In the genomic region with DNA sequence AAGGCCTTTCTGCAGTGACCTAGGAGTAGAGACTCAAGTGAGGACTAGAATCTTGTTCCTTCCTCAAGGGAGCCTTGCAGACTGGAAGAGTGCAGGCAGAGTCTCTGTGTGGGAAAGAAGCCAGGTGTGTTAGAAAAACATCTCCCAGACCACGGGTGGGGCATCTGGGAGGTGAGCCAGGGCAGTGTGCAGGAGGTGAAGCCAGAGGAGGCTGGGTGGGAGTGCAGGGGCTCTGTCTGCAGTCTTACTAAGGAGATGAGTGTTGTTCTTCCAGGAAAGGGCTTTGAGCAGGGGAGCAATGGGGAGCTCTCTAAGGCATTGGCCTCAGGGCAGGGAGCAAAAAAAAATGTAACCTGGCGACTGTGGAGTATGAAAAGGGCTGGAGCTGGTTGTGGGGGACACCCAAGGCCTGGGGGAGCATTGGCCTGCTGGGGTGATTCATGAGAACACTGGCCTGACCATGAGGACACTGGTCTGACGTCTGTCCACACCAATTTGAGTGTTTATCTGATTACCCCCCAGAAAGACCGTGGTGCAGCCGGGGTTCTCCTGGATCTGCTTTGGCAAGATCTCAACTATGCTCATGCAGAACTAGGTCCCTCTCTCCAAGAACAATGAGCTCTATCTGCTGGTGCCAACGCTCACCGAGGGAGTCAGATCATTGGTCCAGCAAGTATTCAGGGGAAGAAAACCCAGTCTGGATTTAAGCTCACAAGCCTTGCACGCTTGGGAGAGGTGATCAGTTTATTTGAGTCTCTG, we compare ENCODE assay signal across 25 mouse cellular contexts. TPM values are rescaled to one million over a fixed set of nuclear protein-coding genes. Genes with fewer than 3 reads are reported as not detected.
DNase-seq lines count a peak whose midpoint lies in the region; ATAC-seq and TF ChIP-seq lines count a peak whose summit lies in the region.
"Had no signal": no experiment of that assay in that cellular context is flagged by ENCODE, and none has a peak within 500 bp of the region (broad histone marks: within the 10 kb centered on the region; RNA-seq: fewer than 3 reads in every experiment).

No protein-coding gene starts in this region.

- H3K27ac ChIP-seq in embryonic facial prominence, embryonic 14.5 days (replicated peaks; ENCODE audit: low read depth, low read length) = no peak overlapping the region
- no peak overlapping the region for H3K27ac ChIP-seq in embryonic facial prominence, embryonic 10.5 days (replicated peaks)
- peak overlapping the region; percentile 64 for H3K27ac ChIP-seq in lung, embryonic 15.5 days
- peak overlapping the region; percentile 94 for H3K27ac ChIP-seq in small intestine, adult 2 months (ENCODE audit: insufficient read depth, low read depth, low read length)
- H3K27ac ChIP-seq: hindbrain, postnatal 0 days; midbrain, embryonic 10.5 days; neural tube, embryonic 12.5 days had no signal

- no peaks in the 10 kb centered on the region for H3K9me3 ChIP-seq in embryonic facial prominence, embryonic 14.5 days (ENCODE audit: control insufficient read depth, low read length)
- H3K9me3 ChIP-seq in embryonic facial prominence, embryonic 10.5 days = no peaks in the 10 kb centered on the region
- H3K9me3 ChIP-seq in lung, embryonic 15.5 days = no peaks in the 10 kb centered on the region
- H3K9me3 ChIP-seq: heart, embryonic 12.5 days; midbrain, embryonic 10.5 days; neural tube, embryonic 12.5 days had no signal

- no peak; the same call in 1 of the 2 replicates for TF ChIP-seq POLR2A in small intestine, adult 2 months (IDR thresholded peaks at IDR 0.05; ENCODE audit: low read depth, low read length)

- H3K4me2 ChIP-seq in embryonic facial prominence, embryonic 14.5 days (ENCODE audit: low read depth, low read length) = no peak overlapping the region
- no peak overlapping the region for H3K4me2 ChIP-seq in lung, embryonic 15.5 days
- H3K4me2 ChIP-seq: heart, embryonic 12.5 days; neural tube, embryonic 12.5 days had no signal

- ATAC-seq in embryonic facial prominence, embryonic 14.5 days (ENCODE audit: low read depth) = no peak
- no peak for ATAC-seq in lung, embryonic 15.5 days (ENCODE audit: borderline replicate concordance, extremely low read depth, low FRiP score, low TSS enrichment)
- no peak for ATAC-seq in erythroblast, adult 5-6 weeks (replicated peaks; ENCODE audit: low FRiP score, poor library complexity, severe bottlenecking)
- ATAC-seq: hindbrain, postnatal 0 days had no signal

- H3K4me3 ChIP-seq in embryonic facial prominence, embryonic 14.5 days (ENCODE audit: low read depth, low read length) = no peak overlapping the region
- H3K4me3 ChIP-seq in embryonic facial prominence, embryonic 10.5 days = no peak overlapping the region
- H3K4me3 ChIP-seq in lung, embryonic 15.5 days = no peak overlapping the region
- peak overlapping the region; percentile 38 for H3K4me3 ChIP-seq in small intestine, adult 2 months (ENCODE audit: low read depth, low read length)
- H3K4me3 ChIP-seq: heart, embryonic 12.5 days; midbrain, embryonic 10.5 days; neural tube, embryonic 12.5 days had no signal

- peak; percentile 46 for DNase-seq in embryonic facial prominence, embryonic 14.5 days (ENCODE audit: low spot score)
- no peak for DNase-seq in embryonic facial prominence, embryonic 10.5 days (ENCODE audit: low spot score)
- no peak for DNase-seq in lung, postnatal 14 days
- DNase-seq in NIH3T3 (ENCODE audit: low read depth) = peak; percentile 77
- no peak for DNase-seq in frontal cortex, postnatal 36 days (ENCODE audit: low spot score in 2 of 2)
- DNase-seq: adrenal gland, postnatal 14 days; cerebellum, adult 11-12 months; cerebellum, postnatal 36 days; gastrocnemius, postnatal 14 days; kidney, adult 9 months; kidney, postnatal 36 days; layer of hippocampus, adult 9-11 months; thymus, postnatal 14 days had no signal

- no peak for TF ChIP-seq CTCF in small intestine, adult 2 months (IDR thresholded peaks at IDR 0.05; ENCODE audit: extremely low read depth, insufficient read length, insufficient replicate concordance, low read depth, low read length)

- no peaks in the 10 kb centered on the region for H3K36me3 ChIP-seq in embryonic facial prominence, embryonic 14.5 days (ENCODE audit: control insufficient read depth, insufficient read depth, low read length)
- H3K36me3 ChIP-seq in embryonic facial prominence, embryonic 10.5 days (replicated peaks) = no peaks in the 10 kb centered on the region
- H3K36me3 ChIP-seq in lung, embryonic 15.5 days = no peaks in the 10 kb centered on the region
- no peaks in the 10 kb centered on the region for H3K36me3 ChIP-seq in small intestine, adult 2 months (ENCODE audit: control insufficient read depth, insufficient read depth, low read length)
- H3K36me3 ChIP-seq: heart, embryonic 12.5 days; midbrain, embryonic 10.5 days; neural tube, embryonic 12.5 days had no signal

- H3K9ac ChIP-seq in embryonic facial prominence, embryonic 14.5 days (ENCODE audit: low read depth, low read length) = no peak overlapping the region
- H3K9ac ChIP-seq in lung, embryonic 15.5 days = no peak overlapping the region
- H3K9ac ChIP-seq: heart, embryonic 12.5 days; neural tube, embryonic 12.5 days had no signal

- H3K4me1 ChIP-seq in embryonic facial prominence, embryonic 14.5 days (ENCODE audit: control insufficient read depth, insufficient read depth, low read length) = peaks cover 6% of the 10 kb centered on the region; the same call in 1 of the 2 replicates
- H3K4me1 ChIP-seq in embryonic facial prominence, embryonic 10.5 days = peaks cover 16% of the 10 kb centered on the region; the same call in 1 of the 2 replicates
- peaks cover 6% of the 10 kb centered on the region; the same call in 1 of the 2 replicates for H3K4me1 ChIP-seq in lung, embryonic 15.5 days
- peaks cover 41% of the 10 kb centered on the region for H3K4me1 ChIP-seq in small intestine, adult 2 months (ENCODE audit: control insufficient read depth, insufficient read depth, insufficient read length, low read length)
- H3K4me1 ChIP-seq: heart, embryonic 12.5 days; midbrain, embryonic 10.5 days; neural tube, embryonic 12.5 days had no signal

- 47% methylated on average over 7 of the region's 8 CpGs for WGBS in embryonic facial prominence, embryonic 14.5 days
- 75% methylated on average over 8 of the region's 8 CpGs for whole genome bisulfite sequencing in embryonic facial prominence, embryonic 10.5 days
- 44% methylated on average over 8 of the region's 8 CpGs for WGBS in lung, embryonic 15.5 days
- 18% methylated on average over 8 of the region's 8 CpGs for WGBS in small intestine, adult 2 months

- H3K27me3 ChIP-seq in embryonic facial prominence, embryonic 14.5 days (replicated peaks; ENCODE audit: control insufficient read depth, insufficient read depth, low read length) = no peaks in the 10 kb centered on the region
- no peaks in the 10 kb centered on the region for H3K27me3 ChIP-seq in embryonic facial prominence, embryonic 10.5 days (replicated peaks; ENCODE audit: low read depth, poor library complexity, severe bottlenecking)
- H3K27me3 ChIP-seq in lung, embryonic 15.5 days = no peaks in the 10 kb centered on the region
- H3K27me3 ChIP-seq in small intestine, adult 2 months (ENCODE audit: control insufficient read depth, insufficient read depth, low read length) = no peaks in the 10 kb centered on the region
- H3K27me3 ChIP-seq: heart, embryonic 12.5 days; neural tube, embryonic 12.5 days had no signal

RNA-seq across cellular contexts. Expression of a gene that starts 7.2 kb away (rescaled TPM):
- 82.2 and 120 TPM in 2 replicates for polyA plus RNA-seq in embryonic facial prominence, embryonic 14.5 days (2014; fragmentation: Nextera tagmentation; extraction: Ambion mirVana)
- 16.1 and 18.2 TPM in 2 replicates for polyA plus RNA-seq in embryonic facial prominence, embryonic 10.5 days (2016; fragmentation: Nextera tagmentation; extraction: Ambion mirVana)
- polyA plus RNA-seq in lung, embryonic 15.5 days (2015; fragmentation: Nextera tagmentation; extraction: Ambion mirVana) = 253 and 264 TPM in 2 replicates
- polyA plus RNA-seq in small intestine, adult 2 months (2012; rRNA removed) = 1,218 and 2,324 TPM in 2 replicates
- total RNA-seq in erythroblast, adult 5-6 weeks (2015; ENCODE audit: low replicate concordance) = not detected in 2 replicates
- not detected in 2 replicates for total RNA-seq in erythroblast, adult 5-6 weeks (2017; ENCODE audit: low replicate concordance)
- total RNA-seq: hematopoietic stem cell, adult 5-6 weeks; MEL had no signal

RNA-seq across cellular contexts. Expression of a gene that starts 19.9 kb away (rescaled TPM):
- 156 and 236 TPM in 2 replicates for polyA plus RNA-seq in embryonic facial prominence, embryonic 14.5 days (2014; fragmentation: Nextera tagmentation; extraction: Ambion mirVana)
- 2.8 and 8.6 TPM in 2 replicates for polyA plus RNA-seq in embryonic facial prominence, embryonic 10.5 days (2016; fragmentation: Nextera tagmentation; extraction: Ambion mirVana)
- 49.1 and 59.3 TPM in 2 replicates for polyA plus RNA-seq in lung, embryonic 15.5 days (2015; fragmentation: Nextera tagmentation; extraction: Ambion mirVana)
- 0.32 and 1.1 TPM in 2 replicates for polyA plus RNA-seq in small intestine, adult 2 months (2012; rRNA removed)
- total RNA-seq in erythroblast, adult 5-6 weeks (2015; ENCODE audit: low replicate concordance) = not detected in 2 replicates
- not detected in 2 replicates for total RNA-seq in erythroblast, adult 5-6 weeks (2017; ENCODE audit: low replicate concordance)
- total RNA-seq: adrenal gland, postnatal 14 days; gastrocnemius, postnatal 14 days; hematopoietic stem cell, adult 5-6 weeks; left cerebral cortex, postnatal 10 days; liver, adult 2 months; MEL had no signal
- polyA plus RNA-seq: liver, adult 2 months had no signal

RNA-seq across cellular contexts. Expression of a gene that starts 34.3 kb away (rescaled TPM):
- polyA plus RNA-seq in embryonic facial prominence, embryonic 14.5 days (2014; fragmentation: Nextera tagmentation; extraction: Ambion mirVana) = 9.6 and 60.5 TPM in 2 replicates
- not detected in 2 replicates for polyA plus RNA-seq in embryonic facial prominence, embryonic 10.5 days (2016; fragmentation: Nextera tagmentation; extraction: Ambion mirVana)
- 4.0 and 7.4 TPM in 2 replicates for polyA plus RNA-seq in lung, embryonic 15.5 days (2015; fragmentation: Nextera tagmentation; extraction: Ambion mirVana)
- 1.0 TPM in 1 of 2 replicates, not detected in the other for polyA plus RNA-seq in small intestine, adult 2 months (2012; rRNA removed)
- total RNA-seq in erythroblast, adult 5-6 weeks (2015; ENCODE audit: low replicate concordance) = not detected in 2 replicates
- not detected in 2 replicates for total RNA-seq in erythroblast, adult 5-6 weeks (2017; ENCODE audit: low replicate concordance)
- total RNA-seq: adrenal gland, postnatal 14 days; gastrocnemius, postnatal 14 days; hematopoietic stem cell, adult 5-6 weeks; hindbrain, postnatal 0 days; left cerebral cortex, postnatal 10 days; liver, adult 2 months; MEL had no signal
- polyA plus RNA-seq: embryonic facial prominence, embryonic 11.5 days; hindbrain, postnatal 0 days; liver, adult 2 months; midbrain, embryonic 10.5 days had no signal

RNA-seq across cellular contexts. Expression of a gene that starts 37.4 kb away (rescaled TPM):
- polyA plus RNA-seq in embryonic facial prominence, embryonic 14.5 days (2014; fragmentation: Nextera tagmentation; extraction: Ambion mirVana) = not detected in 2 replicates
- polyA plus RNA-seq in embryonic facial prominence, embryonic 10.5 days (2016; fragmentation: Nextera tagmentation; extraction: Ambion mirVana) = not detected in 2 replicates
- not detected in 2 replicates for polyA plus RNA-seq in lung, embryonic 15.5 days (2015; fragmentation: Nextera tagmentation; extraction: Ambion mirVana)
- not detected in 2 replicates for polyA plus RNA-seq in small intestine, adult 2 months (2012; rRNA removed)
- total RNA-seq in erythroblast, adult 5-6 weeks (2015; ENCODE audit: low replicate concordance) = not detected in 2 replicates
- 0.28 TPM in 1 of 2 replicates, not detected in the other for total RNA-seq in erythroblast, adult 5-6 weeks (2017; ENCODE audit: low replicate concordance)
- total RNA-seq: adrenal gland, postnatal 14 days; gastrocnemius, postnatal 14 days; hematopoietic stem cell, adult 5-6 weeks; liver, adult 2 months; MEL had no signal
- polyA plus RNA-seq: embryonic facial prominence, embryonic 11.5 days; heart, embryonic 12.5 days; liver, adult 2 months; midbrain, embryonic 10.5 days had no signal

RNA-seq across cellular contexts. Expression of a gene that starts 50.2 kb away (rescaled TPM):
- polyA plus RNA-seq in embryonic facial prominence, embryonic 14.5 days (2014; fragmentation: Nextera tagmentation; extraction: Ambion mirVana) = 0.28 and 0.29 TPM in 2 replicates
- polyA plus RNA-seq in embryonic facial prominence, embryonic 10.5 days (2016; fragmentation: Nextera tagmentation; extraction: Ambion mirVana) = 0.09 TPM in 1 of 2 replicates, not detected in the other
- polyA plus RNA-seq in lung, embryonic 15.5 days (2015; fragmentation: Nextera tagmentation; extraction: Ambion mirVana) = 0.13 and 0.20 TPM in 2 replicates
- not detected in 2 replicates for polyA plus RNA-seq in small intestine, adult 2 months (2012; rRNA removed)
- not detected in 2 replicates for total RNA-seq in erythroblast, adult 5-6 weeks (2015; ENCODE audit: low replicate concordance)
- total RNA-seq in erythroblast, adult 5-6 weeks (2017; ENCODE audit: low replicate concordance) = not detected in 2 replicates
- total RNA-seq: gastrocnemius, postnatal 14 days; hematopoietic stem cell, adult 5-6 weeks; hindbrain, postnatal 0 days; left cerebral cortex, postnatal 10 days; liver, adult 2 months; MEL had no signal
- polyA plus RNA-seq: heart, embryonic 12.5 days; liver, adult 2 months; midbrain, embryonic 10.5 days; neural tube, embryonic 12.5 days had no signal

Comparison
In these comparisons a context has a peak if more than half of its experiments do, and no peak if none do; other contexts are left out.
1. DNase-seq: peak in embryonic facial prominence, embryonic 14.5 days (single experiment) and NIH3T3 (single experiment); none in embryonic facial prominence, embryonic 10.5 days (single experiment), lung, postnatal 14 days (single experiment) and frontal cortex, postnatal 36 days (0 of 2).
2. H3K27ac ChIP-seq: peak in lung, embryonic 15.5 days (single experiment) and small intestine, adult 2 months (single experiment); none in embryonic facial prominence, embryonic 14.5 days (single experiment) and embryonic facial prominence, embryonic 10.5 days (single experiment).